Mouse (Mus musculus) 416B (cell line): Measurements from ENCODE around the gene Acot5.
A peak's percentile ranks its signal among the peaks of the same experiment; 100 is the strongest.
"Not testable (repeated sequence)": the region's sequence is repeated elsewhere in the genome, so short reads cannot be mapped to it uniquely, and the experiment has no call there.

ENCODE experiments used
- DNase-seq: peaks from one replicate; pipeline ENCODE4 v3.0.0; 2011; ENCODE audit warnings: low read depth

Acot5 gene

DNA sequence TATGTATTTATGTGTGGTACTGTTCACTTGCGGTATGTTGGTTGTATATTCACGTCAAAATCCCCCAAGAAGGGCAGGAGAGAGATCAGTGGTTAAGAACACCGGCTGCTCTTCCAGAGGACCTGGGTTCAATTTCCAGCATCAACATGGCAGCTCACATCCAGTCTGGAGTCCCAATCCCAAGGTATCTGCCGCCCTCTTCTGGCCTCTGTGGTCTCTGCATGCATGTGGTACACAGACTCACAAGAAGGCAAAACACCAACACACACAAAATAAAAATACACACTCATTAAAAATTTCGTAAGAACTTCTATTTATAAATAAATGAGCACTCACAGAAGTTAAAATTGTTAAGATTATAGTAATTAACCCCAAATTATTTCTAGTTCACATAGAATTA lies 5.9 kb upstream of the Acot5 start:
- peak; percentile 49 for DNase-seq

DNA sequence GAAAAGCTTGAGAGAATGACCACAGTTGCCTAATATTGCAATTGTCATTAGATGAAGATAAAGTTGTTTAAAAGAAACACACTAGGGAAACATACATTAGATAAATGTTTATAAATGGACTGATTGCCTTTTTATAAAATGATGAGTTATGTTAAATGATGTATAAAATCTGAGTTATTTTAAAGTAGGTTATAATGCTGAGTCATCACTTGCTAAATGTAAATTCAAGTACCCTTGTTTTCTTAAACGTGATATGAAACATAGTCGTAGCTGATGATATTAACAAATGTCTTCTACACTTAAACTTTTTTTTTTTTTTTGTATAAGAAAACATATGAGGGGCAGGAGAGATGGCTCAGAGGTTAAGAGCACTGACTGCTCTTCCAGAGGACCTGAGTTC lies 5.3 kb upstream of the Acot5 start:
- DNase-seq: no peak

DNA sequence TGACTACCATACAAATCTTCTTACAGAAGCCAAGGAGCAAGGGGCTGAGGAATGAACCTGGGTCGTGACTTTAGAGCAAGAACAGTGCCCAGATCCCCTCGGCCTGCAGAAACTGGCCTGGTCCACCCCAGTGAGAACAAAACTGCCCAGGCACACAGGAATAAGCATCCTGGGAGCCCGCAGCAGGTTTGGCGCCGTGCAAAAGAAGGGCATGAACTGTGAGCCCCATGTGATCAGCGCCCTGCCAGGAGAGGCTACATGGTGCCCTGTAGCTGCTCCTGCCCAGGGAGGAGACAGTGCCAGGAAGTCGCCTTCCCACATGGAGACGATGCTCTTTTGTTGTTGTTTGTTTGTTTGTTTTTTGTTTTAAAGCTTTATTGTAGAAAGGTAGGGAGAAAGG lies 4.5 kb upstream of the Acot5 start:
- DNase-seq: no peak

DNA sequence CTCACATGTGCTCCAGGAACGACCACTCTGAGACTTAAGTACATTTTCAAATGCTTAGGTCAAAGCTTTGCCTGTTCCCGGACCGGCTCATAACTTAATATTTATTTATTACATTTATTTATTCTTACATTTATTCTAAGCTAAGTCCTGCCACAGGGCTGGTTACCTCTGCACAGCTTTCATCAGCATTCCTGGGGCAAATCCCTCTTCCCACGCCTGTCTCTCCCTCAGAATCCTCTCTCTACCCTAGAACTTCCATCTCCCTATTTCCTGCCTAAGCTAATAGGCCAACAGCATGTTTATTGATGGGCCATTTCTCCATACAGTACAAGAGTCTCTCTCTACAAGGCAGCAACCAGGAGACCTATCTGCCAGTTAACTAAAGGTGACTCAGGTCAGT lies 1.4 kb upstream of the Acot5 start:
- no peak for DNase-seq

DNA sequence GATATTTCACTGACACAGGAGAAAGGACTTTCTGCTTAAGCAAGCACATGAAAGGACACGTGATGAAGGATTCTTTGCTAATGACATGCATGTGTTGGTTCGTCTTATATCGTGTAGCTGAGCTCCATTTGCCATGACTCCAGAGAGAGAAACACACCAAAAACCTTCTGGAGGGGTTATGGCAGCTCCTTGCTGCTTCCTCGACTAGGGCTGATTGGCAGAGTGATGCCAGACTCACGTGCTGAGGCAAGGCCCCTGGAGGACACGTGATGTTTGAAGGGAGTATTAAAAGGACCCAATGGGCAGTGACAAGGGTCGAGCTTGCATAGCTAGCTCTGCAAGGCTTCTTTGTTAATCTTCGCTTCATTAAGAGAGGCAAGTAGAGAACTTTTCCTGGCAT lies 829 bp upstream of the Acot5 start:
- no peak for DNase-seq

DNA sequence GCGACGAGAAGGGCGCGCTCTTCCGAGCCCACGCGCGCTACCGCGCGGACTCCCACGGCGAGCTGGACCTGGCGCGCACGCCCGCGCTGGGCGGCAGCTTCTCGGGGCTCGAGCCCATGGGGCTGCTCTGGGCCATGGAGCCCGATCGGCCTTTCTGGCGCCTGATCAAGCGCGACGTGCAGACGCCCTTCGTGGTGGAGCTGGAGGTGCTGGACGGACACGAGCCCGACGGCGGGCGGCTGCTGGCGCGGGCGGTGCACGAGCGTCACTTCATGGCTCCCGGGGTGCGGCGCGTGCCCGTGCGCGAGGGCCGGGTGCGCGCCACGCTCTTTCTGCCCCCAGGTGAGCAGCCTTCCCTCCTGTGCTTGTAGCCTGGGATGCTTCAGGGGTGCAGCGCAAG lies 457 bp downstream of the Acot5 start:
- not testable (repeated sequence) for DNase-seq

DNA sequence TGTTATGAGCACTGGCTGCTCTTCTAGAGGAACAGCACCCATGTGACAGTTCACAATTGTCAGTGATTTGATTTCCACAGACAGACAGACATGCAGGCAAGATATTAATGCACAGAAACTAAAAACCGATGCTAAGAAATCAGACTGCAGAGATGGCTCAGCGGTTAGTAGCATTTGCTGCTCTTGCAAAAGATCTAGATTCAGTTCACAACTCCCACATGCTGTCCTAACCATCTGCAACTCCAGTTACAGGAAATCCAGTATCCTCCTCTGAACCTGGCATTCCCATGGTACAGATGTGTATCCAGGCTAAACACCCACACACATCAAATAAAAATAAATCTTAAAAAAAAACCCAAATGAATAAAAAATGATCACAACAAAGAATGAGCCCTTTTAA lies 2.6 kb downstream of the Acot5 start:
- DNase-seq: no peak

DNA sequence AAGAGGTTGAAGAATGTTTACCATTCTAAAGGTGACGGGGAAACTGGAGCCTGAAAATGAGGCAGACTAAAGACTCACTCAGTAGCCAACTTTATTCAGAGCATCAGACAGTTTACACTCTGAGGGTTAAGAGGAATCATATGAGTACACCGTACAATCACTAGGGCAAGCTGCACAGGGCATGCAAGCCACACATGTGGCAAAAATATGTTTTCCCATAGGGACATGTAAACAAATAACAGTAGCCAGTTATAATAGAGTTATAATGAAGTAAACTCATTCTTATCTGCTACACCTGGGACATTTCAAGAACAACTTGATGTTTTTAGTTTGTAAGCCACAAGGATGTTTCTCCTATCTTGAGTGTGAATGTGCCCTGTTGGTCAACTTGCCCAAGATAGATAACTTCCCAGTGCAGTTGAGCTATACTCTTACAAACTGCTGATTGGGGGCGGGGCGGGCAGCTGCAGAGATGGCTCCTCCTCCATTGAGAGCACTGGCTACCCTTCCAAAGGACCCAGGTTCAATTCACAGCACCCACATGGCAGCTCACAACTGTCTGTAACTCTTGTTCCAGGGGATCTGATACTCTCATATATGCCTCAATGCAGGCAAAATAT lies 8.4 kb downstream of the Acot5 start:
- no peak for DNase-seq

DNA sequence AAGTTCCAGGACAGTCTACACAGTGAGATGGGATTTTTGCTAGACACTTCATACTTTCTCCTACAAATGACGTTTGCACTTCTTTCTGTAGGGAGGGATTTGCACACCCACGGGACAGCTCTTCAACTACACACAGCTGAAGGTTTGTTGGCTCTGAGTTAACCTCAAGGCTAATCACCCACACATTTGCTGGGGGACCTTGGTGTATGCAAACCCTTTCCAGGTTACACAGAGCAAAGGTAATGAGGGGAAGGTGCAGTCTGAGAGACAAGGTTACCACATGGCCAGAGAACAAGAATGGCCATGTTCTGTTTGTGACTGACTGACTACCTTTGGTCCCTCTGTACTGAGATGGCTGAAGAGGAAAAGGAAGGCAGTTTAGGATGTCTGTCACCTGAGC lies 14.7 kb downstream of the Acot5 start:
- DNase-seq: no peak

DNA sequence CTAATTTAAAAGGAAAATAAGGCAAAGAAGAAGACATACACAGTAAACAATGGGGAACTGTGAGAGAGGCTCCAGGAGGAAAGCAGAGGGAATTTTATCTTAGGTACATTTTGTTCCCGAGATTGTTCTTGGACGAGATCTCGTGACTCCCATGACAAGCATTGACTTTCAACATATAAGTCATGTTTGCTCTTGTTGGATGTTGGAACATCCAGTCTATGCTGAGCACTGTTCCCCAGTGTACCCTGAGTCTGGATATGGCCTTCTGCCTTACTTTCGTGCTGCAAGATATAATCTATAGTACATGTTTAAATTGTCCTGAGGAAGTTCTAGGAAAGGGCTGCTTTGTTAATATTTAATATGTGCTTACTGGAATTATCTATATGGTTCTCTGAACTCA lies 15.5 kb downstream of the Acot5 start:
- DNase-seq: no peak

DNA sequence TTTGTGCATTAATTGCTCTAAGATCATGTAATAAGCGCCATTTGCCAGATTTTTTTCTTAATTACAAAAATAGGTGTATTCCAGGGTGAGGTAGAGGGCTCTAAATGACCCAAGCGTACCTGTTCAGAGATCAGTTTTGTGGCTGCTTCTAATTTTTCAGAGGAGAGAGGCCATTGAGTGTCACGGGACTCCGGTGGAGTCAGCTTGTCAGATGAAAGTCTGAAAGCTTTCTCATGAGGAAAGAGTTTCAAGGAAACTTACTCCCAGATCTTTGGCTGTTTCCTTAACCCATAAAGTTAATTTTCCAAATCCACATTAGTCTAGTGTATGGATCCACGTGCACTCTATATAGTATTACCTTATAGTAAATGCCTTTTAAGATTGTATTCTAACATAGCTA lies 25.5 kb downstream of the Acot5 start:
- DNase-seq: not testable (repeated sequence)

DNA sequence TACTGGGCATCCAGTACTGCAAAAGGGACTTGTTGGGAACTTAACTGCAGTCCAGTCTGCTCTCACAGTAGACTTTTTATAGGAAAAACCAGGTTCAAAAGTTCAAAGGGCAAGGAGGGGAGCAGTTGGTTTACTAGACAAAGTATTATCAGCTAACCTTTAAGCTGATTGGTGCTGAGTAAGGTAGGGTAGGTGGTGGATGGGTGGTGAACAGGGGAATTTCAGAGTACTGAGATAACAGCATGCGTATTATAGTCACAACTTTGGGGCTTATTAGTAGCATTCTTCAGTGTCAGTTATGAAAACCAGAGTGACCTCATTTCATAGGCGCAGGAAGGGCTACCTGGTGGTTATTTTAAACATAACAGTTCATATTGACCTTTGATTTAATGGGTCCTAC lies 30.5 kb downstream of the Acot5 start:
- DNase-seq: no peak

DNA sequence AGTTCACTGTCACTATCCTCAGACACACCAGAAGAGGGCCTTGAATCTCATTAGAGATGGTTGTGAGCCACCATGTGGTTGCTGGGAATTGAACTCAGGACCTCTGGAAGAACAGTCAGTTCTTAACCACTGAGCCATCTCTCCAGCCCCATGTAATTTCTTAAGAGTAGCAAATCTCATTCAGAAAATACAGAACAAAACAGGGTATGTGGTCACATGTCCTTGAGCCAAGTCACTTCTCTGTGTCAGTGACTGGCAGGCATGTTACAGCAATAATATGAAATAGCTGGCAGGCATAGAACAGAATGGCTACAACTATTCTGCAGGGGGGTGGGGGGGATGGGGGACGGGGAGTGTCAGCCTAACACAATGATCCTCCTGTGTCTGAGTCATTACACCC lies 30.9 kb downstream of the Acot5 start:
- peak; percentile 26 for DNase-seq

DNA sequence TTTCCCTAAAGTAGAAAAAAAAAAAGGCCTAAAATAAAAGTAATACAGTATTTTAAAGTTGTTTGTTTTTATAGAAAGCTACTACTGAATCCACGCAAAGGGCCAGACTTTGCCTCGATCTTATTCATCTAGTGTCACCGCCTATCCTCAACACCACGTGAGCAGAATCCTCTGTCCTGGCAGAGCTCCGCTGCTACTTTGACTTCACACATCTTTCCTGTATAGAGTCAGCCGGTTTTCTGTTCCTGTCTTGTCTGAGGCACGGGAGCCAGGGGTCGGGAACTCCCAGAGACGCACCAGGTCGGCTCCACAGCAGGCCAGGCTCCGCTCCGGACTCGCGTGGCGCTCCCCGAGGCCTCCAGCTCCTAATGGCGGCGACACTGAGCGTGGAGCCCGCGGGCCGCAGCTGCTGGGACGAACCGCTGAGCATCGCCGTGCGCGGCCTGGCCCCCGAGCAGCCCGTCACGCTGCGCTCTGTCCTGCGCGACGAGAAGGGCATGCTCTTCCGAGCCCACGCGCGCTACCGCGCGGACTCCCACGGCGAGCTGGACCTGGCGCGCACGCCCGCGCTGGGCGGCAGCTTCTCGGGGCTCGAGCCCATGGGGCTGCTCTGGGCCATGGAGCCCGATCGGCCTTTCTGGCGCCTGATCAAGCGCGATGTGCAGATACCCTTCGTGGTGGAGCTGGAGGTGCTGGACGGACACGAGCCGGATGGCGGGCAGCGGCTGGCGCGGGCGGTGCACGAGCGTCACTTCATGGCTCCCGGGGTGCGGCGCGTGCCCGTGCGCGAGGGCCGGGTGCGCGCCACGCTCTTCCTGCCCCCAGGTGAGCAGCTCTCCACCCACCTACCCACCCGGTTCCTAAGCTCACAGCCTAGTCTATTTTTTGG lies 31.7 kb downstream of the Acot5 start, which contains the start of gene Acot6:
Acot6 (plus strand) TSS at position 51 of the 889 bp plus-strand sequence.
- not testable (repeated sequence) for DNase-seq

DNA sequence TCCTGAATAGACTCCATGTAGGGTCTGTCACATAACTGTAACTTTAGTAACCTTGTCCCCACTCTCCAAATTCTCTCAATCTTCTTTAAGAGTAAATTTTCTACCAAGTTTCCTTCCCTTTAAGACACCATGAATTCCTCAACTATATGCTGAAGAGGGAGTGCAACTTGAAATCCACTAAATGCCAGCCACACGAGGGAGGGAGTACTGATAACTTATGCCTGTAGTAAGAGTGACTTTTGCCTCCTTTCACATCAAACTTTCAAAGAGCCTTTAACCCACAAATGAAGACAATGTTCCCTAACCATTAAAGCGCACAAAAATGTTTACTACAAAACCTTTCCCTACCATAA lies 32.3 kb downstream of the Acot5 start:
- DNase-seq: no peak

DNA sequence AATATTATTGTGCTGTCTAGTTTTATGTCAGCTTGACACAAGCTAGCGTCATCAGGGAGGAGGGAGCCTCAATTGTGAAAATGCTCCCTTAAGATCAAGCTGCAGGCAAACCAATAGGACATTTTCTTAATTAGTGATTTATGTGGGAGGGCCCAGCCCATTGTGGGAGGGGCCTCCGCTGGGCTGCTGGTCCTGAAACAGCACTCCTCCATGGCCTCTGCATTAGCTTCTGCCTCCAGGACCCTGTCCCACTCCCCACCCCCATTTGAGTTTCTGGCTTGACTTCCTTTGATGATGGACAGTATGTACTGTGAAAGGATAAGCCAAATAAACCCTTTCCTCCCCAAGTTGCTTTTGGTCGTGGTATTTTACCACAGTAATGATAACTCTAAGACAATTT lies 37.9 kb downstream of the Acot5 start:
- DNase-seq: no peak

DNA sequence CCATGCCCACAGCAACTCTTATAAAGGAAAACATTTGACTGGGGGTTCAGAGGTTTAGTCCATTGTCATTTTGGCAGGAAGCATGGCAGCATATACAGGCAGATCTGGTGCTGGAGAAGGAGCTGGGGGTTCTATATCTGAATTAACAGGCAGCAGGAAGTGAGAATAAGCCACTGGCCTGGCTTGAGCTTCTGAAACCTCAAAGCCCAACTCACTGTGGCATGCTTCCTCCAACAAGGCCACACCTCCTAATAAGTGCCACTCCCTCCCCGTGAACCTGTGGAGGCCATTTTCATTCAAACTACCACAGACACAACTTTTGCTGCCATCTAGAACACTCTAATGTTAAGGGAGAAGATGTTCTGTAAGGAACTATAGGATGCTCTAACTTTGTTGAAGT lies 38.6 kb downstream of the Acot5 start:
- peak; percentile 83 for DNase-seq

DNA sequence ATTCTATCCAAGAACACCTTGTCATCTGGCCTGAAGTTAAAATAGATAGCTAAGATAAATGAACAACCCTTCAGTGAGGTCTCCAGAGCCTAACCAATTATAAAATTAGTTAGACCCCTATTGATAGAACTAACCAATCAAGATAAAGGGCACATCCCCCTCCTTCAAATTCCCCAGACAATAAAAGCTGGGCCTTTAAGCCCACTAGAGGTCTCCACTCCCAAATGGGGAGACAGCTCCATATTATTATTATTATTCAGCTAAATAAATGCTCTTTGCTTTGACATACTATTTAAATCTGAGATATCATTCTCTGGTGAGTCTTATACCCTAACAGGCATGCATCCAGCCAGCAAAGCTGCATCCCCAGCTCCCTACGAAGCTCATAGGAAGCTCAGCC lies 40.8 kb downstream of the Acot5 start:
- no peak for DNase-seq

DNA sequence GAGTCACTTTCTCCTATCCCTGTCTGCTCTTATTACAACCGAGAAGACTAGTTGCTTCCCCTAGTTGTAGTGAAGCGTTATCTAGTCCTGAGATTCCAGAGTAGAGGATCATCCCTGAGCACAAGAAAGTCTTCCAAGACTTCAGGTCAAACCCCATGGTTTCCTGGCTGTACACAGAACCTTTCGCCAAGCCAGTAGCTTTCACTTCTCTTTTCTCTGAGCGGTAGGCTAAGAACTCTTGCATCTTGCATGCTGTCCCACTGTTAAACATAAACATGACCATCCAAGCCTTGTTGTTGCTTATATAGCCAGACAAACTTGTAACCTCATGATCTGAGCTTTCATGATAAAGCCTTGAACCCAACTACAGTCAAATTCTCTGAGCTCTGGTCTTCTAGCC lies 41.7 kb downstream of the Acot5 start:
- DNase-seq: no peak

DNA sequence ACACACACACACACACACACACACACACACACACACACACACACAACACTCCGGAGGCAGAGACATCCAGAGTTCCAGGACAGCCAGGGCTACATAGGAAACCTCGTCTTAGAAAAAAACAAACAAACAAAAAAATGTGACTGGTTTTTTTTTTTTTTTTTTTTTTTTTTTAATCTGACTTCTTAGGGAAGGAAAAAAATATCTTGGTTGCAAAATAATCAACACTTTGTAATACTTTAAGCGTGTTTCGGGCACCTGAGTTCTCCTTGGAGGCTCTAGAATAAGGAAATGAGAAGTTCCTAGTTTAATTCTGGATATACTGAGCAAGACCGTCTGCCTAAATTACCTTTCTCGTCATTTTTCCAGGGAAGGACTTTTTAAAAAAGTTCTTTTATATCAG lies 44.6 kb downstream of the Acot5 start:
- DNase-seq: no peak

DNA sequence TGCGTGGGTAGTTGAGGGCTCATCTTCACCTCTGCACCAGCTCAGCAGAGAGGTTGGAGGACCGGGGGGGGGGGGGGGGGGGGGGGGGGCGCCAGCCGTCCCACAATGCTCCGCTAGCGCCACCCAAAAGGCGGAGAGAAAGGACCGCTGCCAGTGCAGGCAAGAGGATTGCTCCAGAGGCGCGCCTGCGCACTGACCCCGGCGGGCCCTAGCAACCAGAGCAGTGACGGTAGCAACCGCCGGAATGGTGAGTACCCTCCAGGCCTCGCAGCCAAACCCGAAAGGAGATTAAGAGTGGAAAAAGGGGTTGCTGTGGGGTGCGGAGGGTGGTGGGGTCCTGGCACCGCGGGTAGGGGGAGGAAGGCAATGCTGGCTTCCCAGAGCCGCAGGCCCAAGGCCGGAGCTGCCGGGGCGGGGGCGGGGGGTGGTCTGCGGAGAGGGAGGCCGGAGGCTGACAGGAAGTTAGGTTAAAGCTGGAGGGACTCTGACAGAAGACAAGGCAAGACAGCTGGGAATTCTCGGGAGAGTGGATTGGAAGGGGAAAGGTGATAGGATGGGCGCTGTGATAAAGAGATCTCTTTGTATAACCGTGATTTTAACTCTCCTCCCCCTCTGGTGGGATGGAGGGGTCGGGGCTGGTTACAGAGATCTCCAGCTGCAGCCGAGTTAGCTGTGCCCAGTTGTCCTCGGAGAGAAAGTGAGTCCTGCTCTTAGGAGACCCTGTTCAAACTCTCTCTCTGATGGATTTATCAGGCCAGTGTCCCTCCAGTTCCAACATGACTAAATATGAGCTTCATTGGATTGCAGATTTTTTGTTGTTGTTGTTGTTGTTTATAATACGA lies 45.2 kb downstream of the Acot5 start, which contains the start of gene Dnal1:
Dnal1 (plus strand) TSS at position 214 of the 842 bp plus-strand sequence.
- peak; percentile 91 for DNase-seq

DNA sequence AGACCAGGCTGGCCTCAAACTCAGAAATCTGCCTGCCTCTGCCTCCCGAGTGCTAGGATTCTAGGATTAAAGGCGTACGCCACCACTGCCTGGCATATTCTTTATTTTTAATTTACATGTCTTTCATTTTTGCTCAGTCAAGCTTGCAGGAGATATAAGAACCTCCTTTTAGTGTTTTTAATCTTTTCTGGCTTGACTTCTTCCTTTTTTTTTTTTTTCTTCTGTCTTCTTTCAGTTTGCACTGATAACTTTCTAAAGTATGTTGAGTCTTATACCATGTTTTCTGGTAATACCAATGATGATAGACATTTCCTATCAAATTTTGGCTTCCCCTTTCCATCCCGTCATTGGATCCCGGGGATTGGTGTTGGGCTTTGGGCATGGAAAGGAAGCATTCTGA lies 50.5 kb downstream of the Acot5 start:
- no peak for DNase-seq
